Mouse (Mus musculus) myocyte (in vitro differentiated cells): Measurements from ENCODE around the gene Blvrb.

Source experiments
- POLR2A ChIP-seq: IDR thresholded peaks from one replicate; pipeline ENCODE4 v1.6.1; 2011; ENCODE audit warnings: low read depth, mild to moderate bottlenecking, control low read depth, moderate library complexity; ENCODE audit not compliant: insufficient read length
- POLR2AphosphoS2 ChIP-seq: IDR thresholded peaks from one replicate; pipeline ENCODE4 v1.6.1; 2011; ENCODE audit warnings: low read depth, control low read depth; ENCODE audit not compliant: insufficient read length

GRCm38 (mm10) chr7:27493450-27493849 lies 45.7 kb downstream of the Blvrb start:
- TF ChIP-seq POLR2A, result no peak
- TF ChIP-seq POLR2AphosphoS2, result no peak
